Mouse (Mus musculus) T-helper 2 cell (primary cell): ENCODE measurements around the gene Fam107b.
"Not testable (repeated sequence)": the region's sequence is repeated elsewhere in the genome, so short reads cannot be mapped to it uniquely, and the experiment has no call there.

Experiments used
- in situ Hi-C: fragments of 300-600 bp; cut with MboI, MseI; formaldehyde crosslinking; loops from one replicate; pipeline ENCODE4 v1.15.1; 2025; ENCODE audit warnings: high pct_unique_total_duplicates

Fam107b gene

DNA sequence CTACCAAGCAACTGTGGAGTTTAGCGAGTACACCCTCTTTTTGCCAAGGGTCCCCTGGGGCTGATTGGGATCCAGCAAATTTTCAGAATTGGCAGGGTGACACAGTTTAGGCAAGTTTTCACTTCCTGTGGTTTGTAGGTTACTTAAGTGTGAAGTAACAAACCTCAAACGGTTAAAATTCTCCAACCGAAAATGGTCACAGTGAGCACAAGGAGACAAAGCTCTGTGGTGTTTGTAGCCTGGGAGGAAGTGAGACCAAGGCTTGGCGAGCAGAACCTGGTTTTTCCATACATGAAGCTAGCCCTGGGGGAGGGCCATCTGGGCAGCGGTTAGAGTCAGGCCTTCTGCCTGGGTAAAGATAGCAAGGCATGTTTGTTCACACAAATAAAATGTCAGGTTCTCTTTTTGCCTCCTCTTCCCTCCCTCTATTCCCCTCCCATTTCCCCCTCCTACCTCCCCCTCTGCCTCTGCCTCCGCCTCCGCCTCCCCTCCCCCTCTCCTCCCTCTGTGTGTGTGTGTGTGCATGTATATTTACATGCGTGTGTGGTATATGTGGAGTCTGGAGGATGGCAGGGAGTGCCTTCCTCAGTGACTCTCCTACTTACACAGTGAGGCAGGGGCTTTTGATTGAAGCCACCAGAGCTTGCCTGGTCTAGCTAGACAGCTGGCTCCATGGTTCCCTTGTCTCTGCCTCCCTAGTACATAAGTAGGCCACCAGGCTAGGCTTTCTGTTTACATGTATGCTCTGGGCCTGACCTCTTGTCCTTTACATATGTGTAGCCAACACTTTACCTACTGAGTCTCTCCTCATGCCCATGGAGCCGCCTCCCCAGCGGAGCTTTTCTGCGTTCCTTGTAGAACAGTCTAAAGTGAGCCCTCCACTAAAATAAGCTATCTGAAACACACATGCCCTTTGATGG is 87.8 kb downstream of the Fam107b start:
- in situ Hi-C loops, result no loop called here

DNA sequence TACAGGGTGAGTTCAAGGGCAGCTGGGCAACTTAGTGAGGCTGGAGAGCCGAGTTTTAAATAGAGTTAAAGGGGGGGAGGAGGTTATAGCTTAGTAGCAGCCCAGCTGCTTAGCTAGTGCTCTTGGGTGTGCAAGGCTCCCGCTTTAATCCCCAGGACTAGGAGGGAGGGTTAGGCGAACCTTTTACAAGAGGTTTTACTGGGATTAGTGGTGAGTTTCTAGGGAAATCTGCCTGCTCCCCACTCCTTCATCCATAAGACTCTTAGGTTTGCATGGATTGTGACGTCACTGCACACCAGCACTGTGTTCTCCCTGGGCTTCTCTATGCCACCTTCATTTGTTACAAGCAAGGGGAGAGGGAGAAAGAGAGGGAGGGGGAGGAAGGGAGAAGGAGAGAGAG is 88.6 kb downstream of the Fam107b start:
- in situ Hi-C loops, result no loop called here

DNA sequence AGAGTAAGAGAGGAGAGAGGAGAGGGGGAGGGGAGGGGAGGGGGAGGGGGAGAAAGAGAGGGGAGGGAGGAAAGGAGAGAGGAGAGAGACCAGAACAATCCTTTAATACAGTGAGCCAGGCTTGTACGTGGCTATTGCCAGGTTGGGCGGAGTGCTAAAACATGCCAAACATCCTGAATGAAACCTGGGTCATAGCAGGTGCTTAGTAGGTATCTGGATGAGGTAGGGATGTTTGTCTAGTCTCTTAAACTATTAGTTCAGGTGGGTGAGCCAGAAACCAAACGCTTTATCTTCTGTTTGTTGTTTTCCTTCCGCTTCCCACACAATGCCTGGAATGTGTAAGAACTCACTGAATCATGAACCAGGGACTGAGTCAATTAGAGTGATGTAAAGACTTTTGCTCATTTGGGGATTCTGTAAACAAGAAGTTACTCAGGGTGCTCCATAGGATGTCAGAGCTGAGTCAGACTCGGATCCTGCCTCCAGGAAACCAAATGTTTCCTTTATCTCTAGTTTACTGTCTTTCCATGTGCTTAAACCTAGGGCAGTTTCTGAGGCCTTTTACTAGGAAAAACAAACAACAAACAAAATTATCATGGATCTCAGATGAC is 89.1 kb downstream of the Fam107b start:
- in situ Hi-C loops, result no loop called here

GRCm38 (mm10) chr2:3664086-3664485 is 93.8 kb downstream of the Fam107b start:
- in situ Hi-C loops, result loop anchor here (5.0 kb wide), 1 partner anchor 48 kb away; no protein-coding TSS in a partner anchor

GRCm38 (mm10) chr2:3668682-3669081 is 98.4 kb downstream of the Fam107b start:
- in situ Hi-C loops, result no loop called here

- in situ Hi-C loops, result no loop called here
Measured at GRCm38 (mm10) chr2:3669646-3670045, 99.4 kb downstream of the Fam107b start.

DNA sequence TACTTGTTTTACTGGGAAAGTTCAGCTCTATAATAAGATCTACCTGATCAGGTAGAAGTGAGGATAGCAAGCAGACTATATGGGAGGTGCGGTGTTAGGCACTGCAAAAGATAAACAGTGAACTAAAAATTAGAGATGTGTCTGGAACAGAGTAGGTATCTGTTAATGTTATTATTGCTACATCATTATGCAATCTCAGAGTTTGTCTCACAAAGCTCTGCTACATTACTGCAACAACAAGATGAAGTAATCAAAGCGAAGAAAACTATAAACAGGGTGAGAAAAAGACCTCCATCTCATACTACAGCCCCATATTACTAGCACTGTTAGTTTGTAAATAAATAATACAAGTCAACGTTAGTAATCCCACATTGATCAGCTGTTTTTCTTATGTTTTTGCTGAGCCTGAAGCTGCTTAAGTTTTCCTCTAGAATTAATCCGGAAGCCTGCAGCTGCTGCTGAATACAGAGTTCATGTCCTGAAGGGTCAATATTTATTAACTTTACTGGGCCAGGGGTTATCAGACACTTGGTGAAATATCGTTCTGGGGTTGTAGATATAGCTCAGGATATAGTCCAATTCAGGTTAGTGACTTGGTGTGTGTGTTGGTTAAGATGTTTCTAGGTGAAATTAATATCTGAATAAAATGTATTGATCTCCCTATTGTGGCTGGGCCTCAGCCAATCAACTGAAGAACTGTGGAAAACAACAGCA is 102.5 kb downstream of the Fam107b start:
- in situ Hi-C loops, result no loop called here

- in situ Hi-C loops, result no loop called here
Measured at GRCm38 (mm10) chr2:3675481-3675880, 105.2 kb downstream of the Fam107b start.

- in situ Hi-C loops, result no loop called here
Measured at GRCm38 (mm10) chr2:3682699-3683098, 112.4 kb downstream of the Fam107b start.

DNA sequence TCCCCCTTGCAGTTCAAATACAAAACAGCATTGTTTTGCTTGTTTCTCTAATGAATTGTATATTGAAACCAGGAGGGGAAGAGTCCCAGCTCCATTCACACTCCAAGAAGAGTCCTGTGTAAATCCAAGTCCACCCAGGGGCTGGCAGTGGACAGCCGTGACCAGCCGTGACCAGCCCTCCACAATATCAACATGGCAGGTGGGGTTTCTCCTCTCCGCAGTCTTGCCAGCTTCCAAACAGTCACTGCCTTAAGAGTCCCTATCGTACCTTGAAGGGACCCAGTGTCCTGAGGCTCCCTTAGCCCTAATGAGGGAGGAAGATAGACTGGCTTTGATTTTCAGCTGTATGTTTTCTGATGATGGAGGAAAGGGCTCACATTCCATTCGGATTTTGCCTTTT is 113.1 kb downstream of the Fam107b start:
- in situ Hi-C loops, result no loop called here

DNA sequence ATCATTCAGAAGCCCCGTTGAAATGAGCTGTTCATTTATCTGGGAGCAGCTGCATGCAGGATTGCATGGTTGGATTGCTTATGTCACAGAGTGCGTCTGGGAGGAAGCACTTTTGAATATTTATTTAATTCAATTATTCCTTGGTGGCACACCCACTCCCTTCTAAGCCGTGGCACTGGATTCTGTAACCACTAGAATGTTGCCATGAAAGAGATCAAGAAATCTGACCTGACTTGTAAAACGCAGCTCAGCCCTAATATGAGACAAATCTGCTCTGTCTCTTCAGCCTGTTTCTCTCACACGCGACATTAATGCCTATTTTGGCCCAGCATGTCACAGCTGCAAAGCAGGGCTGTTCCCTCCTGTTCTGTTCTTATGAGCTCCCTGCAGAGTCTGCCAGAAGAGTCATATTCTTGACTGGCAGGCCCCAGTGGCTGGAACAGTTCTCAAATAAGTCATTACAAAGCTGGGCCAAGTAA is 113.5 kb downstream of the Fam107b start:
- in situ Hi-C loops, result no loop called here

DNA sequence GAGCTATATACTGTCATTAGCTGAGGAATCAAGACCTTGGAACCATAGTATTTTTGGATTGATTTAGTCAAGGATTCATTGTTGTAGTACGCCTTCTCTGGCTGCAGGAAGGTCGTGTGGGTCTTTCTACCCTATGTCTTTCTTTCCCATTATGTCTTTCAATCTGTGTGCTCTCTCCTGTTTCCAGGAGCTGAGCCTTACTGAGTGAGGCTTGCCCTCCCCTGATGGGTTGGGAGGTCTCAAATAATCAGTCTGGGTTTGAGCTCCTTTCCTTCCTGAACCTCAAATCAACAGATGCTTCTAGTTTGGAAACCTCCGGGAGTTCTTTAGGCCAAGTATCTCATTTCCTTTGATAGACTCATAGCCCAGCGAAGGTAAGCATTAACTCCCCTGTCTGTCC is 119.9 kb downstream of the Fam107b start:
- in situ Hi-C loops, result no loop called here

GRCm38 (mm10) chr2:3692833-3693232 is 122.5 kb downstream of the Fam107b start:
- in situ Hi-C loops, result no loop called here

DNA sequence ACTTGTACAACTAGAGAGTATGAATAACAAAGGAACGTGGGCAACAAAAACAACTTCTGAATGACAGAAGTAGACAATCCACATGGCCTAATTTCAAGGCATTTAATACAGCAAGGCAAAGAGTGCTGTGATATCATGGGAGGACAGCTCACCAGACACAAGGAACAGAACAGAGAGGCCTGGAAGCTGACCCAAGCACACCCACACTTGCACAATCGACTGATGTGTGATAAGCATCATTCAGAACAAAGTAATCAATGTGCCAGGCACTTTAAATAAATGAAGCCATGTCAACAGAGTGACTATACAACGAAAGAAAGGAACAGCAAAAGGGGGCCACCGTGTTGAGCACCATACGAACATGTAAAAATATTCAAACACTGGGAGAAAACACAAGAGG is 125.6 kb downstream of the Fam107b start:
- in situ Hi-C loops, result no loop called here

DNA sequence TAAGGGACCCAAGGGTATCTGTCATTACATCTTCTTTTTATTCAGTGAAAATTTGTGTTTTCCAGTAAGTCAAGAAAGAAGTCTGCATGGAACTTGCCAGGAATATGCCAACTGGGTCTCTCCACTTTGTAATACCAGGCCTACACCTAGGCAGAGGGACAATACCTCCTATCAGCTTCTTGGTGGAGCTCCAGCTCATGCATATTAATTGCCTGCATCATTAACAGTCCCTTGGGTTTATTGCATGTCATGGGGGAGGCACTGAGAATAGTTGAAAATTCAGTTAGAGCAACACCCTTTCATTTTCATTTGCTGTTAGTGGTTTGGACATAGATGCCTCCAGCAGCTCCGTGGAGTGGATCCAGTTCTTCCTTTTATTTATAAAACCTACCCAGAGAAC is 130.1 kb downstream of the Fam107b start:
- in situ Hi-C loops, result no loop called here

GRCm38 (mm10) chr2:3702640-3703190 is 132.4 kb downstream of the Fam107b start:
- in situ Hi-C loops, result no loop called here

GRCm38 (mm10) chr2:3703806-3704205 is 133.5 kb downstream of the Fam107b start:
- in situ Hi-C loops, result no loop called here

DNA sequence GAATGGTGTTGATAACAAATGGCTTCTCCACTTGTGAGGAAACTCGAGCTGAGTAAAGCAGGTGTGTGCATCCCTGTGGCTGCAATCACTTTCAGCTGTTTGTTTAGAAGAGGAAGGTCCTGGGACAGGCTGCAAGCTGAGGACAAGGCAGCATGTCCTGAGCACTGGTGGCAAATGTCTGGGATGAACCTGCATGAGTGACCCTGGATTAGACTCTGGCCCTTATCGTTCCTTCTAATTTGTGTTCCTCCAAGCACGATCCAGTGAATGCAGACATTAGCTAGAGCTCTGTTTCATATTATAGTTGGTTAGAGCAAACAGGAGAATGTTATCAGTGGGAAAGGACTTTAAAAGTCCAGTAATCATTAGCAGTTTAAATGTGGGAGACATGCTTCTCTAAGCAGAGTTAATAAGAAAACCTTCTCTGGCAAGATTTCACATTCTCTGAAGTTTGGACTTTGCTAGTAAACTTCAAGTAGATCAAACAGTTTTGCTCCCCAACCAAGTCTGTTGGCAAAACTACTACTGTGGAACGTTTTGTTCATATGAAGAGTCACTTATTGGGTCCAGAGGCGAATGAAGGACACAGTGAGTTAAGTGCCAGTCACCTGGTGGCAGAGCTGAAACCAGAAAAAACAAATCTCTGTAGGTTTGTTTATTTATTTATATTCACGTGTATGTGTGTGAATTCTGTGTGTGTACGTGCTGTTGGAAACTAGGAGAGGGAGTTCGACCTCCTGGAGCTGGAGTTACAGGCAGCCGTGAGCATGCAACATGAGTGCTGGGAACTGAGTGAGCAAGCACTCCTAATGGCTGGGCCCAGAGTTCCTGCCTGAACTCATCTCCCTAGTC is 134.2 kb downstream of the Fam107b start:
- in situ Hi-C loops, result no loop called here

- in situ Hi-C loops, result not testable (repeated sequence)
Measured at GRCm38 (mm10) chr2:3705283-3705682, 135.0 kb downstream of the Fam107b start.

GRCm38 (mm10) chr2:3707236-3707635 is 136.9 kb downstream of the Fam107b start:
- in situ Hi-C loops, result no loop called here

GRCm38 (mm10) chr2:3708621-3709020 is 138.3 kb downstream of the Fam107b start:
- in situ Hi-C loops, result no loop called here
